Mouse (Mus musculus) kidney, adult 2 months (tissue): Measurements from ENCODE around the gene Ermp1.

Source experiments
- CTCF ChIP-seq: fragments of 200-500 bp; conservative IDR thresholded peaks from 2 replicates; pipeline ENCODE4 v1.5.1; 2011; ENCODE audit warnings: low read depth, mild to moderate bottlenecking, control low read depth, low read length, moderate library complexity, mixed read lengths; ENCODE audit not compliant: insufficient read depth, insufficient read length
- POLR2A ChIP-seq: fragments of 200-500 bp; IDR thresholded peaks from one replicate; pipeline ENCODE4 v1.6.1; 2011; ENCODE audit warnings: low read depth, low read length, control low read depth

DNA sequence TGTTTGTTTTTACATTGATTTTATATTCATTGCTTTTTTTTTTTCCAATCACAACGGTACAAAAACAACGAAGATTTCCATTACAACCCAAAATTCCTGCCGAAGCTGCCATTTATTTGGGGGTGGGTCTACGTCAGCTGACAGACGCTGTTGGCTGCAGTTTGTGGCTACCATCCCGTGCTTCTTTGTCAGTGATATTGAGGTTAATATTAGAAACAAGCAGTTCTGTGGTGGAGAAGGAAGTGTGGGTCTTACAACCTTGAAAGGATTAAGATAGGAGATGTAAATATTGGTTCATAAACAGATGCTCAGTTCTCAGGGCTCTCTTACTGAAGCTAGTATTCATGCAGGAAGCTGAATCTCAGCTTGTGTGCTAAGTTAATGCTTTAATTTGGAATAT lies 64.5 kb downstream of the Ermp1 start:
- TF ChIP-seq POLR2A (no peak), CTCF (no peak)
